Mouse (Mus musculus) heart, embryonic 12.5 days (tissue): Measurements from ENCODE around the gene Trak2. TPM values are rescaled to one million over a fixed set of nuclear protein-coding genes. Genes with fewer than 3 reads are reported as not detected.

Experiments
- ATAC-seq: fragments of 200-750 bp; cut with Nextera tagmentation; 2 replicates; pipeline ENCODE4 v1.8.0; 2017; ENCODE audit warnings: moderate TSS enrichment, moderate library complexity; ENCODE audit not compliant: insufficient number of reproducible peaks, low FRiP score
- H3K27ac ChIP-seq: fragments of 300-500 bp; sonication (generic); 2 replicates; pipeline ENCODE4 v1.5.1; 2016; ENCODE audit warnings: mild to moderate bottlenecking, moderate library complexity; ENCODE audit not compliant: poor library complexity, severe bottlenecking
- H3K27me3 ChIP-seq: fragments of 300-500 bp; sonication (generic); replicated peaks from 2 replicates; pipeline ENCODE4 v1.6.1; 2016; ENCODE audit warnings: mild to moderate bottlenecking, moderate library complexity
- H3K36me3 ChIP-seq: fragments of 300-500 bp; sonication (generic); 2 replicates; pipeline ENCODE4 v1.6.1; 2016; ENCODE audit warnings: mild to moderate bottlenecking, moderate library complexity
- H3K4me1 ChIP-seq: fragments of 300-500 bp; sonication (generic); replicated peaks from 2 replicates; pipeline ENCODE4 v1.6.1; 2016; ENCODE audit warnings: mild to moderate bottlenecking
- H3K4me2 ChIP-seq: fragments of 300-500 bp; sonication (generic); 2 replicates; pipeline ENCODE4 v1.6.1; 2016; ENCODE audit warnings: mild to moderate bottlenecking, moderate library complexity
- H3K4me3 ChIP-seq: fragments of 300-500 bp; sonication (generic); 2 replicates; pipeline ENCODE4 v1.5.1; 2016; ENCODE audit warnings: mild to moderate bottlenecking
- H3K9ac ChIP-seq: fragments of 300-500 bp; sonication (generic); 2 replicates; pipeline ENCODE4 v1.6.1; 2016; ENCODE audit warnings: mild to moderate bottlenecking, moderate library complexity
- H3K9me3 ChIP-seq: fragments of 300-500 bp; sonication (generic); replicated peaks from 2 replicates; pipeline ENCODE4 v1.6.1; 2016; ENCODE audit warnings: mild to moderate bottlenecking, moderate library complexity
- WGBS: fragments of 180-500 bp; shearing (Covaris S2); methylation state at CpG from one replicate; pipeline ENCODE4 v1.1.7; 2016; 5-methylcytosine and 5-hydroxymethylcytosine counted together
- polyA plus RNA-seq: library from polyadenylated mRNA; unstranded; fragments of >200 nt; fragmentation: Nextera tagmentation; extraction: Ambion mirVana; gene quantifications from 2 replicates; pipeline ENCODE4 v1.2.1, GENCODE M21; 2016

Gene Trak2
- polyA plus RNA-seq, 1 experiment from 2014 or later, result 44.7 TPM

DNA sequence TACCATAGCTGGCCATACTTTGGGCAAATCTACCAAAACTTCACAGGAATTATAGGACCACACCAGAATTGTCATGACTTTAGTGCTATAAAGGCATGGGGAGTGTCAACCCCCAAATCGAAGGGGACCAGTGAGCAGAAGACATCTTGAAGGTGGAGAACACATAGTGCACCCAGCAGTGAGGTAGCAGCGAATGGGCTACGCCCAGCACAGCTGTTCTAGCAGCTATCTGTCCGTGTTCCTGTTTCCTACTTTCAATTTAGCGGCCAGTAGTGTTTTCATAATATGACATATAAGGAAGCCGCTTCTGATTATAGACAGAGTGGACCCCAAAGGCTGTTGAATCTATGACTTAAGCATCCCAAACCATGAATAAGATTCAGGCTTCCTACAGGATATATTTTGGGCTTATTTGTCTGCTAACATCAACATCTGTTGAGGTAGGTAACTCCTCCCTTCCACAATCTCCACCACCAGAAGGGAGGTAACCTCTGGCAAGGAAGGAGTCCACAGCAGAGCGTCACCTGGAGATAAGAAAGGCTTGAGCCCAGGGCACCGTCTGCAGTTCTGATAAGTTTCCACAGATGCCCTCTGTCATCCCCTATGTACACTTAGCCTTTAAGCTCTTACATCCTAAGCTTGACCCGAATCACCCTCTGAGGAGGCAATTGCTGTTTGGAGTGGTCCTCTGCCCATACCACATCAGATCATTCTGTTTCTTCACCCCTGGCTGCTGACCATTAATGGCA, 19.4 kb downstream of the Trak2 start:
- Histone ChIP-seq H3K4me1 (peaks cover 77% of the 10 kb centered on the region), H3K27ac (peak overlapping the region; percentile 28), H3K27me3 (no peaks in the 10 kb centered on the region), H3K9ac (no peak overlapping the region), H3K4me3 (no peak overlapping the region), H3K9me3 (no peaks in the 10 kb centered on the region), H3K36me3 (no peaks in the 10 kb centered on the region), H3K4me2 (peak overlapping the region; percentile 19; the same call in 1 of the 2 replicates)
- 49% methylated on average over 9 of the region's 9 CpGs for WGBS
- peak; percentile 92 for ATAC-seq

- no peaks in the 10 kb centered on the region for H3K9me3 ChIP-seq
- 35% methylated on average over 4 of the region's 4 CpGs for WGBS
- H3K36me3 ChIP-seq, result no peaks in the 10 kb centered on the region
- no peaks in the 10 kb centered on the region for H3K27me3 ChIP-seq
- ATAC-seq, result no peak
- no peak overlapping the region for H3K4me3 ChIP-seq
- H3K27ac ChIP-seq, result peak overlapping the region; percentile 87; the same call in 1 of the 2 replicates
- H3K4me1 ChIP-seq, result peaks cover 70% of the 10 kb centered on the region
- H3K4me2 ChIP-seq, result peak overlapping the region; percentile 1; the same call in 1 of the 2 replicates
- H3K9ac ChIP-seq, result no peak overlapping the region
These were observed 20.2 kb downstream of the Trak2 start for GRCm38 (mm10) chr1:58952997-58953396.

DNA sequence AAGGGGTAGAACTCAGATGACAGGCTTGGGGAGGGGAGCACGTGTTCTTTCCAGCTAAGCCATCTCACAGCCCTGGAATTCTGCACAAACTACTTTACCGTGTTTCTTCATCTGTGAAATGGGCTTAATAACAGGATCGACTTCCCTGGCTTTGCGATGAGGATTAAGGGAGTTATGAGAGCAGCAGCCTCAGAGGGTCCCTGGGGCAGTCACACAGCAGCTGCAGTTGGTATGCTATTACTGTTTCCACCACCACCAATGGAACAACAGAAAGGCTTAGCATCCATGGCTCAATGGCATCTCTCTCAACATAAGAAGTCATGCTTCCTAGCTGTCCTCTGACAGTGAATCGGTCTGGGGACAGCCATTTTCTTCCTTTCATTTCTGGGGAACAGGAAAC, 20.7 kb downstream of the Trak2 start:
- Histone ChIP-seq H3K36me3 (no peaks in the 10 kb centered on the region), H3K27me3 (no peaks in the 10 kb centered on the region), H3K27ac (peak overlapping the region; percentile 87; the same call in 1 of the 2 replicates), H3K9ac (no peak overlapping the region), H3K4me1 (peaks cover 68% of the 10 kb centered on the region), H3K9me3 (no peaks in the 10 kb centered on the region), H3K4me2 (peak overlapping the region; percentile 1; the same call in 1 of the 2 replicates), H3K4me3 (no peak overlapping the region)
- 88% methylated on average over 5 of the region's 5 CpGs for WGBS
- ATAC-seq, result no peak

DNA sequence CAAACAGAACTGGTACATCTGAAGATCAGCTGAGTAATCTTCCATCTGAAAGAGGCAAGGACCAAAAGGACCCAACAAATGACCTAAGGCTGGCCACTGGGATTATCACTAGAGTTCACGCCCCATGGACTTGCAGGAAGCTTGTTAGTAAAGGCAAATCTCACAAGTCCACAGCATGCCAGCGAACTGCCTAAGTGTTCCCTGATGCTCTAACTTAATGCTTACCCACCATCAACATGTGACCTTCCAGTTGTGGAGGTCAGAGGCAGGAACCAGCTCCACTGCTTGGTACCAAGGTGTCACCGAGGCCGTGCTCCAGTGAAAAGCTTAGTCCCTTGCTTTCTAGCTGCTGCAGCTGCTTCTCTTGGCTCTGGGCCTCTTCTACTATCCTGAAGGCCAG, 21.4 kb downstream of the Trak2 start:
- H3K9me3 ChIP-seq, result no peaks in the 10 kb centered on the region
- no peak overlapping the region for H3K4me3 ChIP-seq
- no peaks in the 10 kb centered on the region for H3K36me3 ChIP-seq
- H3K4me2 ChIP-seq, result peak overlapping the region; percentile 31; the same call in 1 of the 2 replicates
- H3K4me1 ChIP-seq, result peaks cover 66% of the 10 kb centered on the region
- H3K27ac ChIP-seq, result peak overlapping the region; percentile 87
- ATAC-seq, result no peak
- 56% methylated on average over 4 of the region's 4 CpGs for WGBS
- no peaks in the 10 kb centered on the region for H3K27me3 ChIP-seq
- no peak overlapping the region for H3K9ac ChIP-seq

DNA sequence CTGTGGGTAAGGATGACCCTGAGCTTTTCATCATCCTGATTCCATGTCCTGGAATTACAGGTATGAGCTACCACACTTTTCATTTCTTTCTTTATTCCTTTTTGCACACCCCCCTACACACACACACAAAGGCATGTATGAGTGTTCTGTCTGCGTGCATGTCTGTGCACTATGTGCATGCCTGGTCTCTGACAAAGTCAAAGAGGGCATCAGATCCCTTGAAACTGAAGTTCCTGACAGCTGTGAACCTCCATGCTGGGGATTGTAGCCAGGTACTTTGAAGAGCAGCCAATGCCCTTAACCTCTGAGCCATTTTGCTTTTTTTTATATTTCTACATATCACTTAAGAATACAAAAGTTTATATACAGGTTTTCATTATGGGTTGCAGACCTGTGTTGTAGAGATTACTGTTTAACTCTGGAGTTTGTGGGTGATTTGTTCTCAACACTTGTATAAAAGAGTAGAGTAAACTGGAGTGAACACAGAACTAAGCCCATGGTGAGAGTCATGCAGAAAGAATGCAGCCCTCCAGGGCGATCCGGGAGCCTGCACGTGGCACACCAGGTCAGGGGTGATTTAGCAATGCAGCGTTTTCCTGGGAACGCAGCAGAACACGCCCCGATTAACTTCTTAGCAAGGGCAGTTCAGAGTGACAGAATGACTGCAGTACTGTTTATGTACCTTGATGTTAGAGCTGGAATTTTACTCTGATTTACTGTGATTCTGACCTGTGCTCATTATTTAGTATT, 22.2 kb downstream of the Trak2 start:
- ATAC-seq, result 0 out of 2 replicates have a peak, but pooled peaks have one; percentile 22
- no peaks in the 10 kb centered on the region for H3K9me3 ChIP-seq

DNA sequence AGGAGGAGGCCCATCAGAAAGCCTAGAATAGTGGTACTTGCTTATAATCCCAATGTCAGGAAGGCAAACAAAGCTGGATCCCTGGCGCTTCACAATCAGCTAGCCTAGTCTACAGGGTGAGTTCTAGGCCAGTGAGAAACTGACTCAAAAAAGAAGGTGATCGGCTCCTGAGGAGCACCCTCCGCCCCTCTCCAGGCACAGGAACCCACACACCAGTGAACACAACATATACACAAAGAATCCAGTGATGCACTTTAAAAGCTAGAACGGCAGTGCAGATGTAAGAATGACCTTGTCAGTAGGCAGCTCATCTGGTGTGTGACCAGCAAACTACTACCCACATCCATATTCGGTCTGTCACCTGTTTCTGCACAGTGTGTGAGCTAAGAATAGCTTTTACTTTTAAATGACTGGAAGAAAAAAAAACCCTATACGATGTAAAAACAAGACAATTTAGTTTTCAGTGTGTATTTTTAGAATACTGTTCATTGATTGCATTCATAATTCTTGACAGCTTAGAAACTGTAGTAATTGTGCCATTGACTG, 23.6 kb downstream of the Trak2 start:
- 70% methylated on average over 6 of the region's 6 CpGs for WGBS
- no peak for ATAC-seq
- peaks cover 18% of the 10 kb centered on the region for H3K36me3 ChIP-seq
- no peaks in the 10 kb centered on the region for H3K27me3 ChIP-seq
- H3K27ac ChIP-seq, result peak overlapping the region; percentile 83
- H3K4me1 ChIP-seq, result peaks cover 59% of the 10 kb centered on the region
- 0 out of 2 replicates have a peak overlapping the region, but pooled peaks have one; percentile 21 for H3K4me2 ChIP-seq
- H3K4me3 ChIP-seq, result no peak overlapping the region
- H3K9ac ChIP-seq, result no peak overlapping the region; the same call in 1 of the 2 replicates
- H3K9me3 ChIP-seq, result no peaks in the 10 kb centered on the region

More for the DNA sequence above, 22.2 kb downstream of the Trak2 start:
- peak overlapping the region; percentile 87 for H3K27ac ChIP-seq
- H3K4me1 ChIP-seq, result peaks cover 67% of the 10 kb centered on the region
- H3K27me3 ChIP-seq, result no peaks in the 10 kb centered on the region
- no peak overlapping the region for H3K4me3 ChIP-seq
- H3K9ac ChIP-seq, result no peak overlapping the region
- 19% methylated on average over 8 of the region's 8 CpGs for WGBS
- peaks cover 3% of the 10 kb centered on the region for H3K36me3 ChIP-seq
- peak overlapping the region; percentile 38; the same call in 1 of the 2 replicates for H3K4me2 ChIP-seq

DNA sequence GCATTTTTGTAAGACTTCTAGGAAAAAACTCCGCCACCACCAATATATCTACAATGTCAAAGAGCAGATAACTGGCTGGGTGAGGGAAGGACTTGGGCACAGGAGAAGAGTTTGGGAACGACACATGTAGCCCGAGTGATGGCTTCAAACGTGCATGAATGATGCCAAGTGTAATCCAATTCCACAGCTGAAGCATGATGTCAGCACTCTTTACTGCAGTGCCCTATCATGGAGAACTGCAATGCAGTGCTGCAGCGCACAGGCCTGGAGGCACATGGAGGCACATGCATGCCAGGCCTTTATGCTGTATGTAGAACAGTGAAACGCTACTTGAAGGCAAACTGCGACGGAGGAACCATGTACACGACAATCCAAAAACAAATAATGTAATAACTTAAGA, 26.5 kb downstream of the Trak2 start:
- H3K27ac ChIP-seq, result no peak overlapping the region
- H3K4me1 ChIP-seq, result peaks cover 32% of the 10 kb centered on the region
- WGBS, result 82% methylated on average over 9 of the region's 9 CpGs
- no peaks in the 10 kb centered on the region for H3K9me3 ChIP-seq
- H3K27me3 ChIP-seq, result no peaks in the 10 kb centered on the region
- no peak overlapping the region for H3K9ac ChIP-seq
- H3K4me2 ChIP-seq, result no peak overlapping the region
- peaks cover 18% of the 10 kb centered on the region for H3K36me3 ChIP-seq
- no peak overlapping the region for H3K4me3 ChIP-seq
- ATAC-seq, result no peak

DNA sequence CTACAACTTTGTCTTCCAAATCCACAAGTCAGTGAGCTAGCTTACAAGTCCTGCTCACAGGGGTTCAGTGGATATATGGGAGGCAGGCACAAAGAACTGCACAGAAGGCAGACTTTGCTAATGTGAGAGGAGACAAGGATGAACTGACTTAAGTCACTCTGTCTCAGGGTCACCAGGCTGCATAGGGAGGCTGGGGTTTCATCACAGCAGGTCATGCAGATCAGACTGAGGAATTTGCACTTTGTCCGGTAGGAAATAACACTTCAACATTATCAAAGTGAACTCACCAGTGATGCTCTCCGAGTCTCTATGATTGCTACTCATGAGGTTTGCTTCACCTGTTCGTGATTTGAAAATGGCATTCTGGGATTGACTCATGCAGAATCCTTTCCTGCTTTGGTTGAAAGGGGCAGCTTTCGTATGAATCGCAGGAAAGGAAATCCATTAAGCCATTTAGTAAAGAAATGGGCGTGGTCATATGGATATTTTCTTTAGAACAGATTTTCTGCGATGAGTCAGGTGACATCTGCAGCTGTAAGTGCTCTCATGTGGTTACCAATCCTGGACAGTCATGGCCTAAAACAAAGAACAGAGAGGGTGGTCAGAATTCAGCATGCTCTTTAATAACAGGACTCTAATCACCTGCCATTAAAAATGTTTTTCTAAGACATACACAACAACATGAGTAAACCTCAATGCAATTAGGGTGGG, 27.1 kb downstream of the Trak2 start:
- no peak overlapping the region for H3K27ac ChIP-seq
- whole genome bisulfite sequencing, result 85% methylated on average over 7 of the region's 7 CpGs
- H3K9me3 ChIP-seq, result no peaks in the 10 kb centered on the region
- H3K4me1 ChIP-seq, result peaks cover 27% of the 10 kb centered on the region
- H3K9ac ChIP-seq, result no peak overlapping the region
- peaks cover 18% of the 10 kb centered on the region for H3K36me3 ChIP-seq
- H3K4me3 ChIP-seq, result no peak overlapping the region
- no peak for ATAC-seq
- no peak overlapping the region for H3K4me2 ChIP-seq
- H3K27me3 ChIP-seq, result no peaks in the 10 kb centered on the region

GRCm38 (mm10) chr1:58945523-58945922, 27.7 kb downstream of the Trak2 start:
- Histone ChIP-seq H3K27ac (no peak overlapping the region), H3K9me3 (no peaks in the 10 kb centered on the region), H3K9ac (no peak overlapping the region), H3K27me3 (no peaks in the 10 kb centered on the region), H3K4me2 (no peak overlapping the region), H3K36me3 (peaks cover 20% of the 10 kb centered on the region), H3K4me1 (peaks cover 21% of the 10 kb centered on the region), H3K4me3 (no peak overlapping the region)
- 89% methylated on average over 2 of the region's 2 CpGs for WGBS
- ATAC-seq, result no peak

DNA sequence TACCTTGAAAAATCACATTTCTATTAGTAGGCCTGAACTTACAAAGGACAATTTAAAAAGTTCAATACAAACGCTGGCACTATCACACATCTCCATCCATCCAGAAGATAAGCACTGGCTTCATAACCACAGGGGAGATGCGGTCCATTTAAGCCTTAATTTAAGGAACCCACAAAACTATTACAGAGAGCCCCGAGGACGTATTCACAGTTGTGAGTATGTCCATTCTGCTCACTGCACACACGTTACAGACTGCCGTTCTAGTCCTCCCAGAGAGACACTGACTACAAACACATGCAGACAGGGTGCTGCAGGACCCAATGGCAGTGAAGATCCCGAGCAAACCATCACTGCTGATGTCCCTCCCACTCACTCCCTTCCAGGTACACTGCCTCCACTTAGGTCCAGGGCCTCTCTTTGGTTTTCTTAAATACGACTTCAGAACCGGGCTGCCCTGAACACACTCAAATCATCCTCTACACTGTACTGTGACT, 35.6 kb downstream of the Trak2 start:
- peaks cover 7% of the 10 kb centered on the region; the same call in 1 of the 2 replicates for H3K4me1 ChIP-seq
- H3K9me3 ChIP-seq, result no peaks in the 10 kb centered on the region
- H3K27me3 ChIP-seq, result no peaks in the 10 kb centered on the region
- ATAC-seq, result no peak
- 94% methylated on average over 9 of the region's 9 CpGs for WGBS
- H3K4me3 ChIP-seq, result no peak overlapping the region
- H3K27ac ChIP-seq, result no peak overlapping the region
- H3K4me2 ChIP-seq, result no peak overlapping the region
- H3K9ac ChIP-seq, result no peak overlapping the region
- H3K36me3 ChIP-seq, result peaks cover 25% of the 10 kb centered on the region
